Mouse (Mus musculus) small intestine, adult 2 months (tissue): ENCODE results near the gene Gfer. TPM values are rescaled to one million over a fixed set of nuclear protein-coding genes. Genes with fewer than 3 reads are reported as not detected.
A peak's percentile ranks its signal among the peaks of the same experiment; 100 is the strongest.

Experiments used
- H3K27ac ChIP-seq: fragments of 200-500 bp; 2 replicates; pipeline ENCODE4 v1.5.1; 2012; ENCODE audit warnings: low read depth, low read length, control low read depth, inconsistent platforms; ENCODE audit not compliant: insufficient read depth
- H3K27me3 ChIP-seq: fragments of 200-500 bp; 2 replicates; pipeline ENCODE4 v1.6.1; 2012; ENCODE audit warnings: mild to moderate bottlenecking, moderate library complexity, low read length, inconsistent platforms; ENCODE audit not compliant: control insufficient read depth, insufficient read depth
- H3K36me3 ChIP-seq: fragments of 200-500 bp; 2 replicates; pipeline ENCODE4 v1.6.1; 2012; ENCODE audit warnings: mild to moderate bottlenecking, low read length, control low read depth, inconsistent platforms; ENCODE audit not compliant: control insufficient read depth, insufficient read depth
- H3K4me1 ChIP-seq: fragments of 200-500 bp; 2 replicates; pipeline ENCODE4 v1.6.1; 2012; ENCODE audit warnings: low read length, inconsistent platforms, mixed read lengths; ENCODE audit not compliant: control insufficient read depth, insufficient read depth, insufficient read length
- H3K4me3 ChIP-seq: fragments of 200-500 bp; 2 replicates; pipeline ENCODE4 v1.5.1; 2012; ENCODE audit warnings: low read depth, mild to moderate bottlenecking, control low read depth, inconsistent platforms, low read length, moderate library complexity
- CTCF ChIP-seq: fragments of 200-500 bp; IDR thresholded peaks from 2 replicates; pipeline ENCODE4 v1.5.1; 2012; ENCODE audit warnings: low read depth, mild to moderate bottlenecking, control low read depth, inconsistent platforms, low read length, moderate library complexity, mixed read lengths; ENCODE audit not compliant: insufficient replicate concordance, insufficient read length; ENCODE audit errors: extremely low read depth
- POLR2A ChIP-seq: fragments of 200-500 bp; IDR thresholded peaks from 2 replicates; pipeline ENCODE4 v1.6.1; 2012; ENCODE audit warnings: low read depth, mild to moderate bottlenecking, control low read depth, inconsistent platforms, low read length, moderate library complexity
- WGBS: fragments of 180-500 bp; shearing (Covaris S2); methylation state at CpG from one replicate; pipeline ENCODE4 v1.1.7; 2018; 5-methylcytosine and 5-hydroxymethylcytosine counted together
- polyA plus RNA-seq: library from polyadenylated mRNA; depleted of rRNA; stranded (reverse); fragments of >200 nt; gene quantifications from 2 replicates; pipeline ENCODE4 v1.2.3, GENCODE M21; 2012

Gene Gfer
- polyA plus RNA-seq, 1 experiment, result 35.9 TPM

DNA sequence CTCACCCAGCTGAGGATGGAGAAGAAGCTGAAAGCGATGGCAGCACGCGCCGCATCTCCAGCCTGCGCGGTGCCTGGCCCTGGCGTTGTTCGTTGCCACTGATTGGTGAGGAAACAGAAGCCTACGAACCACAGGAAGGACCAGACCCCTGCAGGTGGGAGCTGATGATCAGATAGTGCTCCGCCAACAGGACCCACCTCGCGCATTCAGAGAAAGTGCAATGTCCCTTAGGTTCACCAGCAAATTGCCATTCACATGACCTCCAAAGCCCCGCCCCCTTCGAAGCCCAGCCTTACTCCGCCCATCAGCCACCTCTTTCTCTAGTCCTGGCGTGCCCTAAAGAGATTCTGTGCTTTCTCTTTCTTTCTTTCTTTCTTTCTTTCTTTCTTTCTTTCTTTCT lies 9.4 kb downstream of the Gfer start:
- TF ChIP-seq CTCF (no peak), POLR2A (no peak)
- no peak overlapping the region for H3K27ac ChIP-seq
- peak overlapping the region; percentile 24 for H3K4me3 ChIP-seq
- 50% methylated on average over 16 of the region's 16 CpGs for WGBS
- H3K27me3 ChIP-seq, result peaks cover 17% of the 10 kb centered on the region
- peaks cover 13% of the 10 kb centered on the region for H3K4me1 ChIP-seq
- H3K36me3 ChIP-seq, result peaks cover 8% of the 10 kb centered on the region

DNA sequence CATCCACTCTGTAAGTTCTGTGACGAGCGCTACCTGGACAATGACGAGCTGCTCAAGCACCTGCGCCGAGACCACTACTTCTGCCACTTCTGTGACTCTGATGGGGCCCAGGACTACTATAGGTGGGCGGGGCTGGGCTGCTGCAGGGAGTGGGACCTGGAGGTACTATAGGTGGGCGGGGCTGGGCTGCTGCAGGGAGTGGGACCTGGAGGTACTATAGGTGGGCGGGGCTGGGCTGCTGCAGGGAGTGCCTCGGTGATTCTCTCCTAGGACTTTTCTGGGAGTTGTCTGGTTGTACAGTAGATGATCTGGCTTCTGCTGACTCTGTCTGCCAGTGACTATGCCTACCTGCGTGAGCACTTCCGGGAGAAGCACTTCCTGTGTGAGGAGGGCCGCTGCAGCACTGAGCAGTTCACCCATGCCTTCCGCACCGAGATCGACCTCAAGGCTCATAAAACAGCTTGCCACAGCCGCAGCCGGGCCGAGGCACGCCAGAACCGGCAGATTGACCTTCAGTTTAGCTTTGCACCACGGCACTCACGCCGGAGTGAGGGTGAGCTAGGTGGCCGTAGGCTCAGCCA lies 18.4 kb downstream of the Gfer start:
- Histone ChIP-seq H3K4me3 (no peak overlapping the region), H3K27ac (peak overlapping the region; percentile 47), H3K4me1 (peaks cover 4% of the 10 kb centered on the region), H3K27me3 (no peaks in the 10 kb centered on the region), H3K36me3 (peaks cover 54% of the 10 kb centered on the region)
- no peak for TF ChIP-seq CTCF
- no peak for TF ChIP-seq POLR2A
- 69% methylated on average over 24 of the region's 24 CpGs for WGBS

DNA sequence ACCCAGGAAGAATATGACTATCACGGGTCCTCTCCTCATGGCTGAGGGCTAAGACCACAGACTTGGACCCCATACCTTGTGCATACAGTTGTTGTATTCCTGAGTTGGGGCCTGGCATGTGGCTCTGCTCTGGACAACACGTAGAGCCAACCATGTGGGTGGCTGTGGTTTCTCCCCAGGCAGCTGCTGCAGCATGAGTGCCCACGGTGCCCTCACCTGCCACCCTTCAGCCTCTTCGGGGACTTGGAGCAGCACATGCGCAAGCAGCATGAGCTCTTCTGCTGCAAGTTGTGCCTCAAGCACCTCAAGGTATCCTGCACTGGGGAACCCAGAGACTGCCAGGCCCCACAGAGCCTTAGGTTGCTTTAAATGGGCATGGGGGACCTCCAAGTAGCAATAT lies 19.1 kb downstream of the Gfer start:
- peaks cover 9% of the 10 kb centered on the region for H3K4me1 ChIP-seq

DNA sequence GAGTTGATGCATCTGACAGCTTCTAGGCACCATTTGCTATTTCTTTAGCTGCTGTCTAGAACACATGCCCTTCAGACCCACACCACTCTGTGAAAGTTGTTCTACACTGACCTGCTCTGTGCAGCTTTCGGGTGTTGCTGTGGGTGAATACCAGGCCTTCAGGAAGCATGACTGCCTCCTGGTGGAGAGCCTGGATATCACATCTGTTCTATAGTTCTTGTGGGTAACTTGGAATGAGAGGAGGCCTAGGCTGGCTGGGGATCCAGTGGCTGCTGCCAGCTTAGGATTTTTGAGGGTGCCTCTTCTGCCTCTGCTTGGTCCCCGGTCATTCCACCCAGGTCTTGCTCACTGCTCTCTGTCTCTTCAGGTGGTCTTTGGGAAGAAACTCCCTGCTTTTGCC lies 19.8 kb downstream of the Gfer start:
- H3K27me3 ChIP-seq, result no peaks in the 10 kb centered on the region
- H3K4me3 ChIP-seq, result no peak overlapping the region
- TF ChIP-seq POLR2A, result no peak; the same call in 1 of the 2 replicates
- peak; percentile 84; the same call in 1 of the 2 replicates for TF ChIP-seq CTCF
- H3K27ac ChIP-seq, result no peak overlapping the region
- H3K4me1 ChIP-seq, result peaks cover 14% of the 10 kb centered on the region
- peaks cover 43% of the 10 kb centered on the region for H3K36me3 ChIP-seq
- WGBS, result 64% methylated on average over 2 of the region's 2 CpGs

More for the DNA sequence above, 19.1 kb downstream of the Gfer start:
- Histone ChIP-seq H3K4me3 (no peak overlapping the region), H3K27ac (no peak overlapping the region), H3K36me3 (peaks cover 48% of the 10 kb centered on the region), H3K27me3 (no peaks in the 10 kb centered on the region)
- WGBS, result 94% methylated on average over 5 of the region's 5 CpGs
- TF ChIP-seq CTCF (no peak), POLR2A (no peak)

DNA sequence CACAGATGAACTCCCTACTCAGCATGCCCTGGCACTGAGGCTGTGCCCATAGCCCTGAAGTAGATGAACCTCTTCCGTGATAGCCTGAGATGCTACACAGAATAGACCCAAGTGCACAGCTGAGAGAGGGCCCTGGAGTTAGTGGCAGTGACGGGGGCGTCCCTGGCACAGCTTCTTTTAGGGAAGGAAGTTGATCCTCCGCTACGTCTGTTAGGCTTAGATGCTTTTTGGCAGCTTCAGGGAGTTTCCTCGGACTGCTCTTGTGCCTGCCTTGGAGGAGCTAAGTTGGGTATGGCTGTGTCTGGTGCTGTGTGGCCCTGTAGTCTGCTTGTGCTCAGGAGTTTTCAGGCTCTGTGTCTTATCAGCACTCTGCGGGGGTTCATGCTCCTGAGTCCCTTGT lies 21.7 kb downstream of the Gfer start:
- 73% methylated on average over 7 of the region's 7 CpGs for WGBS
- no peak overlapping the region for H3K4me3 ChIP-seq
- peaks cover 25% of the 10 kb centered on the region for H3K36me3 ChIP-seq
- TF ChIP-seq CTCF, result no peak
- no peak for TF ChIP-seq POLR2A
- no peaks in the 10 kb centered on the region for H3K27me3 ChIP-seq
- H3K4me1 ChIP-seq, result peaks cover 18% of the 10 kb centered on the region
- H3K27ac ChIP-seq, result no peak overlapping the region

DNA sequence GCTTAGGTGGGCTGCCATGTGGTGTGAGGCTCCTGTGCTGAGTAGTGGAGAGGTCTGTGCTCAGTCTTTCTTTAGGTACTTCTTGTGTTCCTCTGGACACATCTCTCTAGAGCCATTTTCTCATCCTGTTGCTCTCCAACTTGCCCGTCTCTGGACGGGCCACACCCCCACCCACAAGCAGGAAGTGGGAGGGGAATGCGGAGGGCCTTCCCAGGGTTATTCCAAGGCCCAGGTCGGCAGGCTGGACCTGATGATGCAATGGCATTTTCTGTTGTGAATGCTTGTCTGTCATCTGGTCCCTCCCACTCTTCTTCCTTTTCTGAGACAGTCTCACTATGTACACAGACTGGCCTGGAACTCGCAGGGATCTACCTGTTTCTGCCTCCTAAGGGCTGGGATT lies 23.8 kb downstream of the Gfer start:
- H3K27ac ChIP-seq, result peak overlapping the region; percentile 35

DNA sequence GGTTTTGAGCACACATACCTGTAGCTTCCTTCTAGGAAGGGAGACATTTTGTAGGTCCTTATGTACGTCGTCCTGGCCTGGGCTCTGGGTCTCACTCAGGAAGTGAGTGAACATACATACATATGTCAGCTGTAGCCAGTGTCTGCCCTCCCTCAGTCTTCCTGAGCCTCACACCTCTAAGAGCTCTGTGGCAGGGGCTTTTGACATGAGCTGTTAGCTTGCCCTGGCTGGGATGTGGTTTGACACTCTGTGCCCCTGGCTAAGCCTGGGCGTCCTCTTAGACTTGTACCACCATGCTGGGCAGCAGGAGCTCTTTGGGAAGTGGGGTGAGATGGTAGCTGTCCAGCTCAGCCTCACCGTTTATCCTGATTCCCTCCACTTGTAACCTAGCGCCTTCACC lies 24.6 kb downstream of the Gfer start:
- no peak for TF ChIP-seq CTCF
- TF ChIP-seq POLR2A, result no peak
- 44% methylated on average over 5 of the region's 5 CpGs for WGBS
- Histone ChIP-seq H3K27me3 (no peaks in the 10 kb centered on the region), H3K27ac (peak overlapping the region; percentile 7; the same call in 1 of the 2 replicates), H3K4me1 (peaks cover 15% of the 10 kb centered on the region; the same call in 1 of the 2 replicates), H3K4me3 (no peak overlapping the region), H3K36me3 (no peaks in the 10 kb centered on the region)

More for the DNA sequence above, 23.8 kb downstream of the Gfer start:
- WGBS, result 5% methylated on average over 5 of the region's 5 CpGs
- no peaks in the 10 kb centered on the region for H3K27me3 ChIP-seq
- H3K36me3 ChIP-seq, result peaks cover 7% of the 10 kb centered on the region
- no peak; the same call in 1 of the 2 replicates for TF ChIP-seq POLR2A
- peaks cover 15% of the 10 kb centered on the region; the same call in 1 of the 2 replicates for H3K4me1 ChIP-seq
- peak overlapping the region; percentile 22; the same call in 1 of the 2 replicates for H3K4me3 ChIP-seq
